Mouse (Mus musculus) spleen, embryonic (tissue): ENCODE measurements around the gene Echdc3.

Experiments
- CTCF ChIA-PET: fragments of 350-600 bp; sonication (Branson Sonifier 250); formaldehyde crosslinking; loops from one replicate; lab custom pipeline; 2022; lab: Charles Lee

Gene Echdc3

GRCm38 (mm10) chr2:6212724-6213511, at the start of gene Echdc3:
Gene Echdc3 (minus strand): TSS chr2:6213033.
- CTCF ChIA-PET: no interaction called here

- CTCF ChIA-PET: no interaction called here
These were observed 48.9 kb upstream of the Echdc3 start for GRCm38 (mm10) chr2:6261718-6262117.

- CTCF ChIA-PET: interaction anchor here (0.7 to 0.9 kb wide), 2 partner anchors 9 to 12 kb away, joined by 3 to 4 read pairs; no protein-coding TSS in a partner anchor
These were observed 48.4 kb upstream of the Echdc3 start for GRCm38 (mm10) chr2:6261201-6261672.

- CTCF ChIA-PET: interaction anchor here (0.7 to 0.9 kb wide), 2 partner anchors 10 to 13 kb away, joined by 3 to 4 read pairs; no protein-coding TSS in a partner anchor
These were observed 47.8 kb upstream of the Echdc3 start for GRCm38 (mm10) chr2:6260661-6261060.

- CTCF ChIA-PET: interaction anchor here (0.9 kb wide), 1 partner anchor 144 kb away, joined by 5 read pairs; no protein-coding TSS in a partner anchor
These were observed 46.3 kb upstream of the Echdc3 start for GRCm38 (mm10) chr2:6259182-6259581.

GRCm38 (mm10) chr2:6258026-6258425, 45.2 kb upstream of the Echdc3 start:
- CTCF ChIA-PET: interaction anchor here (0.9 kb wide), 1 partner anchor 38 kb away, joined by 3 read pairs; no protein-coding TSS in a partner anchor

GRCm38 (mm10) chr2:6257146-6257545, 44.3 kb upstream of the Echdc3 start:
- CTCF ChIA-PET: interaction anchor here (0.6 to 1.3 kb wide), 2 partner anchors 37 to 52 kb away, joined by 3 read pairs; no protein-coding TSS in a partner anchor

GRCm38 (mm10) chr2:6255989-6256841, 43.4 kb upstream of the Echdc3 start:
- CTCF ChIA-PET: interaction anchor here (0.6 to 1.3 kb wide), 7 partner anchors 9 to 53 kb away, joined by 3 to 25 read pairs (median 4); no protein-coding TSS in a partner anchor

- CTCF ChIA-PET: interaction anchor here (0.6 to 1.3 kb wide), 6 partner anchors 9 to 154 kb away, joined by 3 to 6 read pairs (median 4); no protein-coding TSS in a partner anchor
These were observed 42.7 kb upstream of the Echdc3 start for GRCm38 (mm10) chr2:6255402-6255988.

GRCm38 (mm10) chr2:6252491-6252890, 39.7 kb upstream of the Echdc3 start:
- CTCF ChIA-PET: no interaction called here

- CTCF ChIA-PET: interaction anchor here (1.0 kb wide), 1 partner anchor 471 kb away, joined by 16 read pairs; no protein-coding TSS in a partner anchor
These were observed 38.3 kb upstream of the Echdc3 start for GRCm38 (mm10) chr2:6251076-6251496.

- CTCF ChIA-PET: interaction anchor here (0.6 kb wide), 1 partner anchor 83 kb away, joined by 3 read pairs; no protein-coding TSS in a partner anchor
These were observed 28.6 kb upstream of the Echdc3 start for GRCm38 (mm10) chr2:6241446-6241845.

- CTCF ChIA-PET: no interaction called here
These were observed 27.2 kb upstream of the Echdc3 start for GRCm38 (mm10) chr2:6240072-6240471.

GRCm38 (mm10) chr2:6239333-6239732, 26.5 kb upstream of the Echdc3 start:
- CTCF ChIA-PET: no interaction called here

- CTCF ChIA-PET: no interaction called here
These were observed 25.8 kb upstream of the Echdc3 start for GRCm38 (mm10) chr2:6238679-6239078.

GRCm38 (mm10) chr2:6238244-6238643, 25.4 kb upstream of the Echdc3 start:
- CTCF ChIA-PET: no interaction called here

GRCm38 (mm10) chr2:6233353-6233752, 20.5 kb upstream of the Echdc3 start:
- CTCF ChIA-PET: no interaction called here

GRCm38 (mm10) chr2:6232755-6233154, 19.9 kb upstream of the Echdc3 start:
- CTCF ChIA-PET: no interaction called here

- CTCF ChIA-PET: no interaction called here
These were observed 18.0 kb upstream of the Echdc3 start for GRCm38 (mm10) chr2:6230865-6231264.

- CTCF ChIA-PET: interaction anchor here (0.9 kb wide), 1 partner anchor 175 kb away, joined by 3 read pairs; no protein-coding TSS in a partner anchor
These were observed 16.9 kb upstream of the Echdc3 start for GRCm38 (mm10) chr2:6229597-6230290.
